Mouse (Mus musculus): ENCODE data around the gene Etv6. TPM values are rescaled to one million over a fixed set of nuclear protein-coding genes. Genes with fewer than 3 reads are reported as not detected.
A peak's percentile ranks its signal among the peaks of the same experiment; 100 is the strongest.

Etv6 gene
- polyA plus RNA-seq, 1 experiment from 2014 or later, result 6.9 TPM

GRCm38 (mm10) chr6:134119136-134119535 is 83.6 kb downstream of the Etv6 start:
- Histone ChIP-seq H3K9me3 (no peaks in the 10 kb centered on the region), H3K9ac (no peak overlapping the region), H3K4me1 (replicated peaks) (0 out of 2 replicates have a peak, but pooled peaks cover 12% of the 10 kb centered on the region), H3K36me3 (no peaks in the 10 kb centered on the region), H3K4me3 (no peak overlapping the region), H3K4me2 (no peak overlapping the region), H3K27me3 (no peaks in the 10 kb centered on the region), H3K27ac (replicated peaks) (no peak overlapping the region)
- 16% methylated on average over 4 of the region's 4 CpGs for WGBS
- ATAC-seq (ENCODE audit: low read depth), result 0 out of 2 replicates have a peak, but pooled peaks have one; percentile 62

GRCm38 (mm10) chr6:134120227-134120626 is 84.7 kb downstream of the Etv6 start:
- Histone ChIP-seq H3K4me2 (no peak overlapping the region), H3K4me1 (replicated peaks) (0 out of 2 replicates have a peak, but pooled peaks cover 12% of the 10 kb centered on the region), H3K27me3 (no peaks in the 10 kb centered on the region), H3K4me3 (no peak overlapping the region), H3K9ac (no peak overlapping the region), H3K36me3 (no peaks in the 10 kb centered on the region), H3K9me3 (no peaks in the 10 kb centered on the region), H3K27ac (replicated peaks) (no peak overlapping the region)
- 89% methylated on average over 4 of the region's 4 CpGs for WGBS
- ATAC-seq (ENCODE audit: low read depth), result no peak

GRCm38 (mm10) chr6:134120712-134121111 is 85.2 kb downstream of the Etv6 start:
- no peak overlapping the region for H3K4me2 ChIP-seq
- H3K9ac ChIP-seq, result no peak overlapping the region
- no peak overlapping the region for H3K4me3 ChIP-seq
- WGBS, result 81% methylated on average over 12 of the region's 12 CpGs
- H3K27ac ChIP-seq (replicated peaks), result no peak overlapping the region
- no peaks in the 10 kb centered on the region for H3K36me3 ChIP-seq
- no peaks in the 10 kb centered on the region for H3K27me3 ChIP-seq
- no peak for ATAC-seq (ENCODE audit: low read depth)
- no peaks in the 10 kb centered on the region for H3K9me3 ChIP-seq
- H3K4me1 ChIP-seq (replicated peaks), result 0 out of 2 replicates have a peak, but pooled peaks cover 12% of the 10 kb centered on the region

GRCm38 (mm10) chr6:134122945-134123344 is 87.4 kb downstream of the Etv6 start:
- no peak overlapping the region for H3K4me3 ChIP-seq
- no peak overlapping the region for H3K9ac ChIP-seq
- H3K4me1 ChIP-seq (replicated peaks), result peaks cover 12% of the 10 kb centered on the region
- ATAC-seq (ENCODE audit: low read depth), result no peak
- H3K36me3 ChIP-seq, result no peaks in the 10 kb centered on the region
- no peak overlapping the region for H3K4me2 ChIP-seq
- no peaks in the 10 kb centered on the region for H3K27me3 ChIP-seq
- 84% methylated on average over 5 of the region's 5 CpGs for WGBS
- no peaks in the 10 kb centered on the region for H3K9me3 ChIP-seq
- no peak overlapping the region for H3K27ac ChIP-seq (replicated peaks)

- Histone ChIP-seq H3K27me3 (no peaks in the 10 kb centered on the region), H3K9ac (no peak overlapping the region), H3K4me2 (no peak overlapping the region), H3K4me3 (no peak overlapping the region), H3K4me1 (replicated peaks) (peaks cover 14% of the 10 kb centered on the region), H3K27ac (replicated peaks) (no peak overlapping the region), H3K9me3 (no peaks in the 10 kb centered on the region), H3K36me3 (no peaks in the 10 kb centered on the region)
- ATAC-seq (ENCODE audit: low read depth), result no peak
- WGBS, result 92% methylated on average over 7 of the region's 7 CpGs
Measured at GRCm38 (mm10) chr6:134123474-134123873, 88.0 kb downstream of the Etv6 start.

- Histone ChIP-seq H3K4me2 (no peak overlapping the region), H3K4me3 (no peak overlapping the region), H3K4me1 (replicated peaks) (peaks cover 15% of the 10 kb centered on the region), H3K27ac (replicated peaks) (no peak overlapping the region), H3K36me3 (peaks cover 3% of the 10 kb centered on the region; the same call in 1 of the 2 replicates), H3K9ac (no peak overlapping the region), H3K9me3 (no peaks in the 10 kb centered on the region), H3K27me3 (no peaks in the 10 kb centered on the region)
- WGBS, result 83% methylated on average over 10 of the region's 10 CpGs
- ATAC-seq (ENCODE audit: low read depth), result no peak
Measured at GRCm38 (mm10) chr6:134124256-134124655, 88.8 kb downstream of the Etv6 start.

- Histone ChIP-seq H3K27me3 (no peaks in the 10 kb centered on the region), H3K4me1 (replicated peaks) (peaks cover 15% of the 10 kb centered on the region), H3K9me3 (no peaks in the 10 kb centered on the region), H3K27ac (replicated peaks) (peak overlapping the region; percentile 49; the same call in 1 of the 2 replicates), H3K9ac (no peak overlapping the region), H3K36me3 (peaks cover 4% of the 10 kb centered on the region; the same call in 1 of the 2 replicates), H3K4me2 (no peak overlapping the region), H3K4me3 (no peak overlapping the region)
- WGBS, result 44% methylated on average over 6 of the region's 6 CpGs
- peak; percentile 68 for ATAC-seq (ENCODE audit: low read depth)
Measured at GRCm38 (mm10) chr6:134127996-134128395, 92.5 kb downstream of the Etv6 start.

- WGBS, result 86% methylated on average over 13 of the region's 13 CpGs
- Histone ChIP-seq H3K4me3 (no peak overlapping the region), H3K27ac (replicated peaks) (peak overlapping the region; percentile 62)
Measured at GRCm38 (mm10) chr6:134128594-134128993, 93.1 kb downstream of the Etv6 start.

GRCm38 (mm10) chr6:134129848-134130247 is 94.3 kb downstream of the Etv6 start:
- Histone ChIP-seq H3K9ac (no peak overlapping the region), H3K27me3 (no peaks in the 10 kb centered on the region), H3K36me3 (peaks cover 4% of the 10 kb centered on the region; the same call in 1 of the 2 replicates), H3K9me3 (no peaks in the 10 kb centered on the region), H3K4me2 (no peak overlapping the region), H3K4me3 (no peak overlapping the region), H3K27ac (replicated peaks) (no peak overlapping the region), H3K4me1 (replicated peaks) (peaks cover 15% of the 10 kb centered on the region)
- no peak for ATAC-seq (ENCODE audit: low read depth)
- 96% methylated on average over 7 of the region's 7 CpGs for WGBS

More at GRCm38 (mm10) chr6:134128594-134128993, 93.1 kb downstream of the Etv6 start:
- peaks cover 15% of the 10 kb centered on the region for H3K4me1 ChIP-seq (replicated peaks)
- peaks cover 4% of the 10 kb centered on the region; the same call in 1 of the 2 replicates for H3K36me3 ChIP-seq
- ATAC-seq (ENCODE audit: low read depth), result no peak
- H3K9me3 ChIP-seq, result no peaks in the 10 kb centered on the region
- H3K9ac ChIP-seq, result peak overlapping the region; percentile 26; the same call in 1 of the 2 replicates
- no peak overlapping the region for H3K4me2 ChIP-seq
- H3K27me3 ChIP-seq, result no peaks in the 10 kb centered on the region

- Histone ChIP-seq H3K4me2 (no peak overlapping the region), H3K36me3 (peaks cover 4% of the 10 kb centered on the region; the same call in 1 of the 2 replicates), H3K4me3 (no peak overlapping the region), H3K27ac (replicated peaks) (no peak overlapping the region; the same call in 1 of the 2 replicates), H3K4me1 (replicated peaks) (peaks cover 15% of the 10 kb centered on the region), H3K9me3 (no peaks in the 10 kb centered on the region), H3K9ac (no peak overlapping the region), H3K27me3 (no peaks in the 10 kb centered on the region)
- no peak for ATAC-seq (ENCODE audit: low read depth)
- 90% methylated on average over 5 of the region's 5 CpGs for WGBS
Measured at GRCm38 (mm10) chr6:134130816-134131215, 95.3 kb downstream of the Etv6 start.

GRCm38 (mm10) chr6:134131601-134132000 is 96.1 kb downstream of the Etv6 start:
- no peaks in the 10 kb centered on the region for H3K9me3 ChIP-seq
- no peak overlapping the region for H3K4me2 ChIP-seq
- ATAC-seq (ENCODE audit: low read depth), result no peak
- H3K4me3 ChIP-seq, result no peak overlapping the region
- H3K9ac ChIP-seq, result no peak overlapping the region
- H3K36me3 ChIP-seq, result peaks cover 4% of the 10 kb centered on the region; the same call in 1 of the 2 replicates
- WGBS, result 95% methylated on average over 2 of the region's 2 CpGs
- H3K4me1 ChIP-seq (replicated peaks), result peaks cover 15% of the 10 kb centered on the region
- no peaks in the 10 kb centered on the region for H3K27me3 ChIP-seq
- H3K27ac ChIP-seq (replicated peaks), result no peak overlapping the region

GRCm38 (mm10) chr6:134133756-134134155 is 98.3 kb downstream of the Etv6 start:
- H3K9me3 ChIP-seq, result no peaks in the 10 kb centered on the region
- ATAC-seq (ENCODE audit: low read depth), result no peak

GRCm38 (mm10) chr6:134134821-134135323 is 99.4 kb downstream of the Etv6 start:
- H3K9ac ChIP-seq, result no peak overlapping the region
- H3K27me3 ChIP-seq, result no peaks in the 10 kb centered on the region
- ATAC-seq (ENCODE audit: low read depth), result no peak
- 93% methylated on average over 9 of the region's 9 CpGs for WGBS
- no peak overlapping the region for H3K27ac ChIP-seq (replicated peaks)
- H3K4me1 ChIP-seq (replicated peaks), result no peaks in the 10 kb centered on the region
- no peaks in the 10 kb centered on the region for H3K36me3 ChIP-seq
- no peak overlapping the region for H3K4me2 ChIP-seq
- H3K4me3 ChIP-seq, result no peak overlapping the region
- H3K9me3 ChIP-seq, result no peaks in the 10 kb centered on the region

More at GRCm38 (mm10) chr6:134133756-134134155, 98.3 kb downstream of the Etv6 start:
- Histone ChIP-seq H3K27ac (replicated peaks) (no peak overlapping the region), H3K4me3 (no peak overlapping the region), H3K9ac (no peak overlapping the region), H3K4me2 (no peak overlapping the region), H3K36me3 (peaks cover 4% of the 10 kb centered on the region; the same call in 1 of the 2 replicates), H3K4me1 (replicated peaks) (peaks cover under 1% of the 10 kb centered on the region; the same call in 1 of the 2 replicates), H3K27me3 (no peaks in the 10 kb centered on the region)
- WGBS, result 66% methylated on average over 4 of the region's 4 CpGs

Measured in neural tube, embryonic 13.5 days (tissue).